Mouse (Mus musculus) embryonic facial prominence, embryonic 15.5 days (tissue): ENCODE measurements around the gene Rbms2. TPM values are rescaled to one million over a fixed set of nuclear protein-coding genes. Genes with fewer than 3 reads are reported as not detected.
"Not testable (repeated sequence)": the region's sequence is repeated elsewhere in the genome, so short reads cannot be mapped to it uniquely, and the experiment has no call there.

Source experiments
- ATAC-seq: fragments of 200-750 bp; cut with Nextera tagmentation; 2 replicates; pipeline ENCODE4 v1.8.0; 2017; ENCODE audit warnings: low read depth, moderate TSS enrichment; ENCODE audit not compliant: insufficient number of reproducible peaks, low FRiP score, low TSS enrichment
- H3K27ac ChIP-seq: fragments of 300-500 bp; sonication (generic); replicated peaks from 2 replicates; pipeline ENCODE4 v1.5.1; 2015; ENCODE audit warnings: mild to moderate bottlenecking, inconsistent platforms
- H3K27me3 ChIP-seq: fragments of 300-500 bp; sonication (generic); 2 replicates; pipeline ENCODE4 v1.6.1; 2015; ENCODE audit warnings: inconsistent platforms
- H3K36me3 ChIP-seq: fragments of 300-500 bp; sonication (generic); 2 replicates; pipeline ENCODE4 v1.6.1; 2015; ENCODE audit warnings: mild to moderate bottlenecking, inconsistent platforms
- H3K4me1 ChIP-seq: fragments of 300-500 bp; sonication (generic); 2 replicates; pipeline ENCODE4 v1.6.1; 2015; ENCODE audit warnings: inconsistent platforms
- H3K4me2 ChIP-seq: fragments of 300-500 bp; sonication (generic); replicated peaks from 2 replicates; pipeline ENCODE4 v1.6.1; 2015; ENCODE audit warnings: mild to moderate bottlenecking, inconsistent platforms
- H3K4me3 ChIP-seq: fragments of 300-500 bp; sonication (generic); replicated peaks from 2 replicates; pipeline ENCODE4 v1.5.1; 2015; ENCODE audit warnings: mild to moderate bottlenecking, inconsistent platforms
- H3K9ac ChIP-seq: fragments of 300-500 bp; sonication (generic); 2 replicates; pipeline ENCODE4 v1.6.1; 2015; ENCODE audit warnings: inconsistent platforms
- H3K9me3 ChIP-seq: fragments of 300-500 bp; sonication (generic); replicated peaks from 2 replicates; pipeline ENCODE4 v1.6.1; 2016; ENCODE audit warnings: inconsistent platforms
- WGBS: fragments of 180-500 bp; shearing (Covaris S2); methylation state at CpG from one replicate; pipeline ENCODE4 v1.1.7; 2015; 5-methylcytosine and 5-hydroxymethylcytosine counted together
- polyA plus RNA-seq: library from polyadenylated mRNA; unstranded; fragments of >200 nt; fragmentation: Nextera tagmentation; extraction: Ambion mirVana; gene quantifications from 2 replicates; pipeline ENCODE4 v1.2.1, GENCODE M21; 2015

Rbms2 gene
- polyA plus RNA-seq, 1 experiment from 2014 or later: 41.6 TPM

GRCm38 (mm10) chr10:128192030-128192766 lies 12.1 kb upstream of the Rbms2 start:
- not testable (repeated sequence) for H3K4me3 ChIP-seq

GRCm38 (mm10) chr10:128191472-128191871 lies 11.4 kb upstream of the Rbms2 start:
- H3K9me3 ChIP-seq: no peaks in the 10 kb centered on the region
- H3K4me1 ChIP-seq: peaks cover 14% of the 10 kb centered on the region
- H3K4me2 ChIP-seq: no peak overlapping the region
- H3K36me3 ChIP-seq: no peaks in the 10 kb centered on the region
- no peak for ATAC-seq
- 80% methylated on average over 2 of the region's 2 CpGs for WGBS
- peaks cover 19% of the 10 kb centered on the region for H3K27me3 ChIP-seq
- no peak overlapping the region for H3K4me3 ChIP-seq
- no peak overlapping the region for H3K27ac ChIP-seq
- no peak overlapping the region for H3K9ac ChIP-seq

More at GRCm38 (mm10) chr10:128192030-128192766, 12.1 kb upstream of the Rbms2 start:
- Histone ChIP-seq H3K27me3 (peaks cover 19% of the 10 kb centered on the region), H3K4me1 (peaks cover 14% of the 10 kb centered on the region)
- not testable (repeated sequence) for H3K27ac ChIP-seq, H3K4me2 ChIP-seq, H3K9me3 ChIP-seq, H3K9ac ChIP-seq, H3K36me3 ChIP-seq, ATAC-seq
- 93% methylated on average over 3 of the region's 3 CpGs for WGBS

DNA sequence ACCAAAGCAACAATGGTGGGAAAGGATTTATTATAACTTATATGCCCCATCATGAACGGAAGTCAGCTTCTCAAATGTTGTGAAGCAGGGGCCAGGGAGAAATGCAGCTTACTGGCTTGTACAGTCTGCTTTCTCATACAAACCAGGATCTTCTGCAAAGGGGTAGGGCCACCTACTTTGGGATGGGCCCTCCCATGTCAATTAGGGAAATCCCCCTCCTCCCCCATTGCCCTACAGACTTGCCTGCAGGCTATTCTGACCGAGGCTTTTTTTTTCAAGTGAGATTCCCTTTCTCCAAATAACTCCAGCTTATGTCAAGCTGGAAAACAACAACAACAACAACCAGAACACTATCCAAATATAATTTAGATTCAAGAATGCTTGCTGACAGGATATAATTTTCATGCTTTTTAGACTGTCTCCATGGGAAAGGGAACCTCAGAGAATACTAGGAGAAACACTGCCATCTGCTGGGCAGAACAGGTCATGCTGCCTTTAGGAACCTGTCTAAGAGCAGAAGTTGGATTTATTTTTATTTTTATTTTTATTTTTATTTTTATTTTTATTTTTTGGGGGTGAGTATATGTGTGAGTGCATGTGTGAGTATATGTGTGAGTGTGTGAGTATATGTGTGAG lies 8.3 kb upstream of the Rbms2 start:
- H3K9me3 ChIP-seq: no peaks in the 10 kb centered on the region
- H3K4me1 ChIP-seq: peaks cover 4% of the 10 kb centered on the region; the same call in 1 of the 2 replicates
- H3K4me2 ChIP-seq: no peak overlapping the region
- no peak for ATAC-seq
- H3K4me3 ChIP-seq: no peak overlapping the region
- 37% methylated on average over 2 of the region's 2 CpGs for WGBS
- H3K27me3 ChIP-seq: no peaks in the 10 kb centered on the region
- no peaks in the 10 kb centered on the region for H3K36me3 ChIP-seq
- H3K27ac ChIP-seq: peak overlapping the region; percentile 44; the same call in 1 of the 2 replicates
- no peak overlapping the region for H3K9ac ChIP-seq

DNA sequence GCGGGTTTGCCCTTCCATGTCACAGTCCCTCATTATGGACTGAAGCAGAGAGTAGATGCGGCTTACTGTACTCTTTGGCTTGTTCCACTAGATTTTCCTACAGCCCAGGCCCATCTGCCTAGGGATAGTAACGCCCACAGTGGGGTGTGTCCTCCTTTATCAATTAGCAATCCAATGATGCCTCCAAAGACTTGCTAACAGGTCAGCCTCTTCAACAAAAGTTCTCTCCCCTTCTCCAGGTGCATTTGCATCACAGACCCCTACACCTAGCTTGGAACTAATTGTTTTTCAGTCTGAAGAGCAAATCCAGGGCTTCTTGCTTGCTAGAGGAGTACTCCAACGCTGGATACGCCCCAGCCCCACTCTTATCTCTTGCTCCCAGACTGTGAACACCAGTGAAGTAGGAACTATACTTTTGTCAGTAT lies 7.1 kb upstream of the Rbms2 start:
- Histone ChIP-seq H3K27ac (no peak overlapping the region), H3K4me2 (no peak overlapping the region), H3K36me3 (no peaks in the 10 kb centered on the region), H3K4me3 (no peak overlapping the region), H3K27me3 (no peaks in the 10 kb centered on the region), H3K9me3 (no peaks in the 10 kb centered on the region), H3K9ac (no peak overlapping the region), H3K4me1 (peaks cover 4% of the 10 kb centered on the region; the same call in 1 of the 2 replicates)
- 71% methylated on average over 5 of the region's 5 CpGs for WGBS
- no peak for ATAC-seq

DNA sequence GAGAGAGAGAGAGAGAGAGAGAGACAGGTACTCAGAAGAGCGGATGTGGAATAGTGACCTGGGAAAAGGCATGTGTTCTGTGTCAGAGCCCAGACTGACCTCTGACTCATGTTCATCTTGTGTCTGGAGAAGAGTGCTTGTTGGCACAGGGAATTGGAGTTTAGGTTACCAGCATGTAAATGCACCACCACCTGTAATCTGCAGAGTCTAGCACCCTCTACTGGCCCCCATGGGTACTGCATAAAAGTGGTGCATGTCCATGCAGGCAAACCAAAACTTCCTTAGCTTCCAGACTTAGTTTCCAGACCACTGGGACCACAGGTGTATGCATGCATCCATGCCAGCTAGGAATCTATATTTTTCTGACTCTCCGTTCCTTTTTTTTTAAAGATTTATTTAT lies 5.9 kb upstream of the Rbms2 start:
- Histone ChIP-seq H3K27me3 (no peaks in the 10 kb centered on the region), H3K4me3 (no peak overlapping the region), H3K9ac (no peak overlapping the region), H3K36me3 (no peaks in the 10 kb centered on the region), H3K27ac (no peak overlapping the region), H3K4me2 (no peak overlapping the region), H3K9me3 (no peaks in the 10 kb centered on the region), H3K4me1 (peaks cover 4% of the 10 kb centered on the region; the same call in 1 of the 2 replicates)
- no peak for ATAC-seq
- 49% methylated on average over 2 of the region's 2 CpGs for WGBS

- no peak overlapping the region for H3K4me3 ChIP-seq
- H3K27ac ChIP-seq: no peak overlapping the region
- no peak overlapping the region for H3K4me2 ChIP-seq
- H3K9ac ChIP-seq: no peak overlapping the region
- H3K9me3 ChIP-seq: no peaks in the 10 kb centered on the region
- ATAC-seq: no peak
- H3K27me3 ChIP-seq: no peaks in the 10 kb centered on the region
- no peaks in the 10 kb centered on the region for H3K36me3 ChIP-seq
- H3K4me1 ChIP-seq: peaks cover 4% of the 10 kb centered on the region; the same call in 1 of the 2 replicates
- WGBS: 61% methylated on average over 6 of the region's 6 CpGs
Observed at GRCm38 (mm10) chr10:128185277-128185940, 5.3 kb upstream of the Rbms2 start.

GRCm38 (mm10) chr10:128184296-128184695 lies 4.2 kb upstream of the Rbms2 start:
- Histone ChIP-seq H3K9ac (no peak overlapping the region), H3K27me3 (no peaks in the 10 kb centered on the region), H3K9me3 (no peaks in the 10 kb centered on the region), H3K4me3 (no peak overlapping the region), H3K4me1 (peaks cover 14% of the 10 kb centered on the region), H3K27ac (no peak overlapping the region), H3K36me3 (no peaks in the 10 kb centered on the region), H3K4me2 (no peak overlapping the region)
- ATAC-seq: no peak
- 66% methylated on average over 2 of the region's 2 CpGs for WGBS

GRCm38 (mm10) chr10:128177316-128177715 lies 2.8 kb downstream of the Rbms2 start:
- Histone ChIP-seq H3K27ac (no peak overlapping the region), H3K9me3 (no peaks in the 10 kb centered on the region), H3K36me3 (no peaks in the 10 kb centered on the region), H3K4me3 (no peak overlapping the region), H3K4me1 (peaks cover 27% of the 10 kb centered on the region), H3K27me3 (no peaks in the 10 kb centered on the region), H3K9ac (no peak overlapping the region), H3K4me2 (no peak overlapping the region)
- WGBS: 80% methylated on average over 4 of the region's 4 CpGs
- no peak for ATAC-seq

DNA sequence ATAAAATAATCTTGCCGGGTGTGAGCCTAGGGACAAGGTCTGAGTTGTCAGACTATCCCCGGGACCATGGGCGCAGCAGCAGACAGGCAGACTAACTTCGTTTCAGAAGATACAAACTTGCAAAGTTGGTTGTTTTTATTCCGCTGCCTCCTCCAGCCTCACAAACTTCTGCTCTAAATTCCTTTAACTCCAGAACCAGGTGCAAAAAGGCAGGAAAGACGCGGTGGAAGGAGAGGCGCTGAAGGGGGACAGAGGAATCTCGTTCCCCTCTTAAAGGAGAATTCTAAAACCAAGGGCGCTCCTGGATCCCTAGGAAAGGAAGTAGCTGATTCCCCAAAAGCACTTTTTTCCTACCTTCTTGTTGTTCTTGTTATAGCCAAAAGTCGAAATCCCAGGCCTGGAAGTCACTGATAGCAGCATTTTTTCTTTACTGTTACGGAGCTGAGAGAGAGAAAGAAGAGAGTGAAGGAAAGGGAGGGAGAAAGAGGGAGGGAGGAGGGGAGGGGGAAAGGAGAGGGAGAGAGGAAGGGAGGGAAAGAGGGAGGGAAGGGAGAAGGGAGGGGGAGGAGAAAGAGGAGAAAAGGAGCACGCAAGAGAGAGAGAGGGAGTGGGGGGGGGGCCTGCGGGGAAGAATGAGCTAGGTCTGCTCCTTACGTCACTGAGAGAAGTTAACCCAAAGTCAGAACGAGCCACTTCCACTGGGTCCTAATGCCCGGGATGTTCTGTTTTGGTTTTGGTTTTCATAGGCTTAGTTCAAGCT lies 3.9 kb downstream of the Rbms2 start:
- H3K4me3 ChIP-seq: peak overlapping the region; percentile 55
- under 1% methylated on average over 17 of the region's 17 CpGs for WGBS
- peak overlapping the region; percentile 96 for H3K27ac ChIP-seq
- peaks cover 27% of the 10 kb centered on the region for H3K4me1 ChIP-seq
- H3K9ac ChIP-seq: peak overlapping the region; percentile 42
- peak; percentile 90 for ATAC-seq
- no peaks in the 10 kb centered on the region for H3K27me3 ChIP-seq
- H3K4me2 ChIP-seq: peak overlapping the region; percentile 58
- no peaks in the 10 kb centered on the region for H3K36me3 ChIP-seq
- H3K9me3 ChIP-seq: no peaks in the 10 kb centered on the region

- no peaks in the 10 kb centered on the region for H3K36me3 ChIP-seq
- H3K27ac ChIP-seq: peak overlapping the region; percentile 96
- ATAC-seq: no peak
- 7% methylated on average over 3 of the region's 3 CpGs for WGBS
- H3K4me1 ChIP-seq: peaks cover 27% of the 10 kb centered on the region
- H3K9ac ChIP-seq: peak overlapping the region; percentile 42; the same call in 1 of the 2 replicates
- H3K9me3 ChIP-seq: no peaks in the 10 kb centered on the region
- no peaks in the 10 kb centered on the region for H3K27me3 ChIP-seq
- peak overlapping the region; percentile 55 for H3K4me3 ChIP-seq
- H3K4me2 ChIP-seq: peak overlapping the region; percentile 58
Observed at GRCm38 (mm10) chr10:128175302-128175701, 4.8 kb downstream of the Rbms2 start.

- not testable (repeated sequence) for H3K4me2 ChIP-seq, H3K4me3 ChIP-seq, H3K9ac ChIP-seq, H3K36me3 ChIP-seq, ATAC-seq, H3K9me3 ChIP-seq, H3K27ac ChIP-seq, H3K27me3 ChIP-seq
- 95% methylated on average over 10 of the region's 10 CpGs for WGBS
- H3K4me1 ChIP-seq: peaks cover 25% of the 10 kb centered on the region
Observed at GRCm38 (mm10) chr10:128171348-128171747, 8.7 kb downstream of the Rbms2 start.
